Mouse (Mus musculus) cerebellum, postnatal 10 days (tissue): ENCODE data around the gene Armh1.
"Not testable (repeated sequence)": the region's sequence is repeated elsewhere in the genome, so short reads cannot be mapped to it uniquely, and the experiment has no call there.

Experiments
- DNase-seq, 2 experiments: peaks; one replicate each; pipeline ENCODE4 v3.0.0; 2021; ENCODE audit warnings: mixed read lengths in 2 of 2

Armh1 gene

GRCm38 (mm10) chr4:117267831-117268437, 16.0 kb upstream of the Armh1 start:
- DNase-seq: no peak

GRCm38 (mm10) chr4:117267284-117267683, 15.4 kb upstream of the Armh1 start:
- DNase-seq: peak; percentile 91 to 93

- DNase-seq: no peak
Observed at GRCm38 (mm10) chr4:117262987-117263386, 11.1 kb upstream of the Armh1 start.

GRCm38 (mm10) chr4:117262101-117262913, 10.4 kb upstream of the Armh1 start:
- peak; percentile 88 to 90 for DNase-seq

GRCm38 (mm10) chr4:117261222-117261621, 9.3 kb upstream of the Armh1 start:
- DNase-seq: no peak

GRCm38 (mm10) chr4:117259909-117260308, 8.0 kb upstream of the Armh1 start:
- DNase-seq: not testable (repeated sequence)

GRCm38 (mm10) chr4:117254672-117255071, 2.7 kb upstream of the Armh1 start:
- peak; percentile 78 to 83 for DNase-seq

- peak in 1 of 2 experiments; percentile 66 for DNase-seq
Observed at GRCm38 (mm10) chr4:117254017-117254627, 2.2 kb upstream of the Armh1 start.

- DNase-seq: no peak
Observed at GRCm38 (mm10) chr4:117253218-117254016, 1.5 kb upstream of the Armh1 start.

- no peak for DNase-seq
Observed at GRCm38 (mm10) chr4:117252755-117253154, 830 bp upstream of the Armh1 start.

GRCm38 (mm10) chr4:117252351-117252750, 426 bp upstream of the Armh1 start:
- DNase-seq: no peak

- DNase-seq: no peak
Observed at GRCm38 (mm10) chr4:117250982-117251381, 943 bp downstream of the Armh1 start.

- peak; percentile 91 to 94 for DNase-seq
Observed at GRCm38 (mm10) chr4:117240867-117241266, 11.1 kb downstream of the Armh1 start.

GRCm38 (mm10) chr4:117239153-117239552, 12.8 kb downstream of the Armh1 start:
- DNase-seq: no peak

- DNase-seq: peak; percentile 59 to 67
Observed at GRCm38 (mm10) chr4:117235822-117236221, 16.1 kb downstream of the Armh1 start.

- DNase-seq: no peak
Observed at GRCm38 (mm10) chr4:117234166-117234741, 17.7 kb downstream of the Armh1 start.

GRCm38 (mm10) chr4:117231208-117231607, 20.7 kb downstream of the Armh1 start:
- no peak for DNase-seq

GRCm38 (mm10) chr4:117230331-117230730, 21.6 kb downstream of the Armh1 start:
- DNase-seq: peak in 1 of 2 experiments; percentile 36

GRCm38 (mm10) chr4:117229590-117229989, 22.3 kb downstream of the Armh1 start:
- DNase-seq: no peak

- no peak for DNase-seq
Observed at GRCm38 (mm10) chr4:117225250-117225649, 26.7 kb downstream of the Armh1 start.

- no peak for DNase-seq
Observed at GRCm38 (mm10) chr4:117224122-117224521, 27.8 kb downstream of the Armh1 start.

- no peak for DNase-seq
Observed at GRCm38 (mm10) chr4:117223001-117223400, 28.9 kb downstream of the Armh1 start.
